Mouse (Mus musculus): ENCODE measurements at regions not wholly inside any gene's neighbourhood (a gene's known extent, or its start where the extent isn't known, plus 50 kb on each side); places are given as distances from the start of the nearest gene placed in this dataset.

DNA sequence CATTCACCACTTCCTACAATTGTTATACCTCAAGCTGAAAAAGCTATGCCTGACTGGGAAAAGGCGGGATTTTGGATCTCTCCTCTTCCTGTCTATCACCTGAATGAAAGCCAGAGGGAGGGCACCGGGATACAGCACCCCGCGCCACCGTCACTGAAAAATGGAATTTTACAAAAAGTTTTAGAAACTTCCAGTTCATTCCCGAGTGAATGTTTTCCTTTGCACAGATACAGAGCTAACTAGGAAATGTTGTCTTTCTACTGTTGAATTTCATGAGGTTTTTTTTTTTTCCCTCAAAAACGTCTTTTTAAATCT lies 194.6 kb downstream of the Gm13691 start:
- TF ChIP-seq CTCF (IDR thresholded peaks at IDR 0.05; ENCODE audit: borderline replicate concordance, control insufficient read depth, extremely low read depth, insufficient read depth, low read length, poor library complexity) (no peak), POLR2A (IDR thresholded peaks at IDR 0.05; ENCODE audit: control insufficient read depth, extremely low read depth, insufficient read depth, low read length, poor library complexity) (no peak)
